Comparison of ENCODE assay signal across 26 mouse cellular contexts in the genomic region with DNA sequence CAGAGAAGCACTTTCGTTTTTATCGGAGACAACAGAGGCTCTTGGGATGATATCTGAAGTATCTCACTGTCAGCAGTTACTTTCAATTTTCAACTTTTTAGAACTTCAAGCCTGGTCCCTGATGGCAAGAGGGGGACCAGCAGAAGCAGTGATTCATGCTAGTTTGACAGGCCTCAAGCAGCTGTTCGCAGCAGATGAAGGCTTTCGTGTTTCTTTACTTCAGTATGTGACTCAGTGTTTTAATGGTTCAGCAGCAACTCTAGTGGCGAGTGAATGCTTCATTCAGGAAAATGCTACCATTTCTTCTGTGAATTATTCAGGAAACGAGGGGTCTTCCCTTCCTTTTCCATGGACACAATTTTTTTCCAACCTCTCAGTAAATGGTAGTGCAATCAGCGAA.
A peak's percentile ranks its signal among the peaks of the same experiment; 100 is the strongest.
DNase-seq lines count a peak whose midpoint lies in the region; ATAC-seq lines count a peak whose summit lies in the region.
"Had no signal": no experiment of that assay in that cellular context is flagged by ENCODE, and none has a peak within 500 bp of the region (broad histone marks: within the 10 kb centered on the region; RNA-seq: fewer than 3 reads in every experiment).

No protein-coding gene starts in this region.

- no peaks in the 10 kb centered on the region for H3K4me1 ChIP-seq in midbrain, embryonic 15.5 days
- H3K4me1 ChIP-seq: forebrain, embryonic 10.5 days; heart, embryonic 12.5 days; heart, embryonic 15.5 days had no signal

- H3K27me3 ChIP-seq in midbrain, embryonic 15.5 days (replicated peaks): no peaks in the 10 kb centered on the region
- H3K27me3 ChIP-seq: heart, embryonic 12.5 days; heart, embryonic 15.5 days had no signal

- no peak for ATAC-seq in midbrain, embryonic 15.5 days (replicated peaks)
- ATAC-seq: CD4-positive, CD25-positive, alpha-beta regulatory T cell, adult 4 months; forebrain, embryonic 14.5 days; forebrain, postnatal 0 days; hindbrain, postnatal 0 days had no signal

- peak; percentile 11 to 30 for DNase-seq in layer of hippocampus, adult 18-20 months (ENCODE audit: low spot score in 2 of 2)
- no peak for DNase-seq in layer of hippocampus, postnatal 25 days (ENCODE audit: extremely low spot score in 1 of 2, low spot score in 1 of 2)
- DNase-seq in right cerebral cortex, adult 18-20 months: peak; percentile 1
- DNase-seq in right cerebral cortex, postnatal 14 days: no peak
- peak; percentile 9 to 14 for DNase-seq in layer of hippocampus, postnatal 14 days (ENCODE audit: low spot score in 2 of 2)
- DNase-seq in adrenal gland, postnatal 14 days: no peak
- DNase-seq: adrenal gland, adult 2 months; adrenal gland, postnatal 25 days; B cell, adult 2 months; cerebellum, adult 18-20 months; cerebellum, adult 9-10 months; cerebellum, postnatal 14 days; forebrain, postnatal 0 days; gastrocnemius, adult 2 months; gastrocnemius, postnatal 14 days; heart, adult 18-20 months; heart, postnatal 10 days; heart, postnatal 4 days had no signal

- H3K27ac ChIP-seq in midbrain, embryonic 15.5 days: no peak overlapping the region
- H3K27ac ChIP-seq: forebrain, embryonic 10.5 days; gastrocnemius, adult 2 months; heart, embryonic 15.5 days; hindbrain, embryonic 14.5 days; hindbrain, postnatal 0 days had no signal

- H3K4me2 ChIP-seq in midbrain, embryonic 15.5 days: no peak overlapping the region
- H3K4me2 ChIP-seq: heart, embryonic 12.5 days; heart, embryonic 15.5 days; hindbrain, embryonic 14.5 days had no signal

- WGBS in midbrain, embryonic 15.5 days: 81% methylated on average over 7 of the region's 7 CpGs

- no peak overlapping the region for H3K9ac ChIP-seq in midbrain, embryonic 15.5 days
- H3K9ac ChIP-seq: forebrain, postnatal 0 days; heart, embryonic 12.5 days; heart, embryonic 15.5 days; hindbrain, embryonic 14.5 days had no signal

- H3K9me3 ChIP-seq in midbrain, embryonic 15.5 days: no peaks in the 10 kb centered on the region
- H3K9me3 ChIP-seq: forebrain, embryonic 10.5 days; heart, embryonic 12.5 days; heart, embryonic 15.5 days had no signal

- H3K4me3 ChIP-seq in midbrain, embryonic 15.5 days: no peak overlapping the region
- H3K4me3 ChIP-seq: forebrain, embryonic 10.5 days; gastrocnemius, adult 2 months; heart, embryonic 12.5 days; heart, embryonic 15.5 days had no signal

- no peaks in the 10 kb centered on the region for H3K36me3 ChIP-seq in midbrain, embryonic 15.5 days (replicated peaks)
- H3K36me3 ChIP-seq: forebrain, embryonic 10.5 days; heart, embryonic 12.5 days; heart, embryonic 15.5 days had no signal

Comparison
In these comparisons a context has a peak if more than half of its experiments do, and no peak if none do; other contexts are left out.
1. DNase-seq: peak in layer of hippocampus, adult 18-20 months (2 of 2), right cerebral cortex, adult 18-20 months (single experiment) and layer of hippocampus, postnatal 14 days (2 of 2); none in layer of hippocampus, postnatal 25 days (0 of 2), right cerebral cortex, postnatal 14 days (single experiment) and adrenal gland, postnatal 14 days (single experiment).